Mouse (Mus musculus): ENCODE measurements at regions not wholly inside any gene's neighbourhood (a gene's known extent, or its start where the extent isn't known, plus 50 kb on each side); places are given as distances from the start of the nearest gene placed in this dataset.

- no peak for DNase-seq (ENCODE audit: low spot score)
- H3K36me3 ChIP-seq, result no peaks in the 10 kb centered on the region
- peaks cover 26% of the 10 kb centered on the region for H3K27me3 ChIP-seq (ENCODE audit: insufficient read depth, poor library complexity, severe bottlenecking)
- H3K4me1 ChIP-seq, result peaks cover 20% of the 10 kb centered on the region
- 88% methylated on average over 12 of the region's 12 CpGs for WGBS
- no peaks in the 10 kb centered on the region for H3K9me3 ChIP-seq
- H3K4me3 ChIP-seq, result no peak overlapping the region
- H3K27ac ChIP-seq, result no peak overlapping the region
Observed at GRCm38 (mm10) chr6:99796390-99796789, 70.2 kb upstream of the Prok2 start.

GRCm38 (mm10) chr6:99793546-99793945 lies 67.4 kb upstream of the Prok2 start:
- no peaks in the 10 kb centered on the region for H3K36me3 ChIP-seq
- 61% methylated on average over 10 of the region's 10 CpGs for WGBS
- no peak overlapping the region for H3K4me3 ChIP-seq
- H3K4me1 ChIP-seq, result no peaks in the 10 kb centered on the region
- H3K27me3 ChIP-seq (ENCODE audit: insufficient read depth, poor library complexity, severe bottlenecking), result peaks cover 20% of the 10 kb centered on the region
- DNase-seq (ENCODE audit: low spot score), result no peak
- no peak overlapping the region for H3K27ac ChIP-seq
- no peaks in the 10 kb centered on the region for H3K9me3 ChIP-seq

- no peak for DNase-seq (ENCODE audit: low spot score)
- H3K4me1 ChIP-seq, result no peaks in the 10 kb centered on the region
- 68% methylated on average over 10 of the region's 10 CpGs for WGBS
- peaks cover 20% of the 10 kb centered on the region for H3K27me3 ChIP-seq (ENCODE audit: insufficient read depth, poor library complexity, severe bottlenecking)
- H3K9me3 ChIP-seq, result no peaks in the 10 kb centered on the region
- no peak overlapping the region for H3K4me3 ChIP-seq
- H3K27ac ChIP-seq, result no peak overlapping the region
- no peaks in the 10 kb centered on the region for H3K36me3 ChIP-seq
Observed at GRCm38 (mm10) chr6:99792353-99792752, 66.2 kb upstream of the Prok2 start.

- peaks cover 8% of the 10 kb centered on the region for H3K4me1 ChIP-seq
- H3K9me3 ChIP-seq, result no peaks in the 10 kb centered on the region
- 0 out of 2 replicates have a peak, but pooled peaks cover 5% of the 10 kb centered on the region for H3K27me3 ChIP-seq (ENCODE audit: insufficient read depth, poor library complexity, severe bottlenecking)
- no peak overlapping the region for H3K27ac ChIP-seq
- DNase-seq (ENCODE audit: low spot score), result no peak
- no peak overlapping the region for H3K4me3 ChIP-seq
- no peaks in the 10 kb centered on the region for H3K36me3 ChIP-seq
- WGBS, result 84% methylated on average over 7 of the region's 7 CpGs
Observed at GRCm38 (mm10) chr6:99786977-99787376, 60.8 kb upstream of the Prok2 start.

GRCm38 (mm10) chr6:99785212-99785611 lies 59.0 kb upstream of the Prok2 start:
- no peaks in the 10 kb centered on the region for H3K36me3 ChIP-seq
- H3K27me3 ChIP-seq (ENCODE audit: insufficient read depth, poor library complexity, severe bottlenecking), result no peaks in the 10 kb centered on the region; the same call in 1 of the 2 replicates
- H3K9me3 ChIP-seq, result no peaks in the 10 kb centered on the region
- DNase-seq (ENCODE audit: low spot score), result no peak
- no peak overlapping the region for H3K4me3 ChIP-seq
- peaks cover 8% of the 10 kb centered on the region for H3K4me1 ChIP-seq
- H3K27ac ChIP-seq, result no peak overlapping the region
- 78% methylated on average over 6 of the region's 6 CpGs for WGBS

- Histone ChIP-seq H3K4me3 (no peak overlapping the region), H3K36me3 (no peaks in the 10 kb centered on the region)
- WGBS, result 77% methylated on average over 3 of the region's 3 CpGs
Observed at GRCm38 (mm10) chr6:99784804-99785203, 58.6 kb upstream of the Prok2 start.

GRCm38 (mm10) chr6:99784285-99784684 lies 58.1 kb upstream of the Prok2 start:
- 74% methylated on average over 8 of the region's 8 CpGs for WGBS
- no peaks in the 10 kb centered on the region; the same call in 1 of the 2 replicates for H3K27me3 ChIP-seq (ENCODE audit: insufficient read depth, poor library complexity, severe bottlenecking)
- no peak overlapping the region for H3K27ac ChIP-seq
- H3K4me1 ChIP-seq, result peaks cover 13% of the 10 kb centered on the region
- no peak overlapping the region for H3K4me3 ChIP-seq
- H3K9me3 ChIP-seq, result no peaks in the 10 kb centered on the region
- DNase-seq (ENCODE audit: low spot score), result no peak
- H3K36me3 ChIP-seq, result no peaks in the 10 kb centered on the region

More at GRCm38 (mm10) chr6:99784804-99785203, 58.6 kb upstream of the Prok2 start:
- Histone ChIP-seq H3K27ac (no peak overlapping the region), H3K27me3 (ENCODE audit: insufficient read depth, poor library complexity, severe bottlenecking) (no peaks in the 10 kb centered on the region; the same call in 1 of the 2 replicates), H3K4me1 (peaks cover 8% of the 10 kb centered on the region), H3K9me3 (no peaks in the 10 kb centered on the region)
- DNase-seq (ENCODE audit: low spot score), result no peak

GRCm38 (mm10) chr6:99782996-99783395 lies 56.8 kb upstream of the Prok2 start:
- Histone ChIP-seq H3K4me3 (no peak overlapping the region), H3K27me3 (ENCODE audit: insufficient read depth, poor library complexity, severe bottlenecking) (no peaks in the 10 kb centered on the region; the same call in 1 of the 2 replicates), H3K27ac (no peak overlapping the region), H3K4me1 (peaks cover 13% of the 10 kb centered on the region), H3K36me3 (no peaks in the 10 kb centered on the region), H3K9me3 (no peaks in the 10 kb centered on the region)
- DNase-seq (ENCODE audit: low spot score), result no peak
- 78% methylated on average over 2 of the region's 2 CpGs for WGBS

Measured in heart, embryonic 10.5 days (tissue).